Mouse (Mus musculus) E14TG2a.4 (cell line): Measurements from ENCODE around the gene Magohb.

Experiments
- H3K27me3 ChIP-seq: 2 replicates; pipeline ENCODE4 v1.6.1; 2014; ENCODE audit warnings: low read length, control low read depth; ENCODE audit not compliant: insufficient read depth
- H3K36me3 ChIP-seq: 2 replicates; pipeline ENCODE4 v1.6.1; 2014; ENCODE audit warnings: low read length, control low read depth; ENCODE audit not compliant: insufficient read depth
- H3K4me1 ChIP-seq: replicated peaks from 2 replicates; pipeline ENCODE4 v1.6.1; 2014; ENCODE audit warnings: low read depth, low read length, control low read depth
- H3K4me3 ChIP-seq: replicated peaks from 2 replicates; pipeline ENCODE4 v1.5.1; 2014; ENCODE audit warnings: mild to moderate bottlenecking, low read length
- H3K9me3 ChIP-seq: 2 replicates; pipeline ENCODE4 v1.6.1; 2014; ENCODE audit warnings: low read length, control low read depth
- CTCF ChIP-seq: conservative IDR thresholded peaks from 2 replicates; pipeline ENCODE4 v1.5.1; 2014; ENCODE audit warnings: low read length
- NANOG ChIP-seq: IDR thresholded peaks from 2 replicates; pipeline ENCODE4 v1.6.1; 2014; ENCODE audit warnings: borderline replicate concordance, low read length, mixed read lengths
- POU5F1 ChIP-seq: IDR thresholded peaks from 2 replicates; pipeline ENCODE4 v1.6.1; 2014; ENCODE audit warnings: low read length, borderline replicate concordance

Magohb gene

GRCm38 (mm10) chr6:131270312-131270711, 22.7 kb downstream of the Magohb start:
- no peaks in the 10 kb centered on the region for H3K27me3 ChIP-seq
- no peak for TF ChIP-seq POU5F1
- no peaks in the 10 kb centered on the region for H3K9me3 ChIP-seq
- no peaks in the 10 kb centered on the region for H3K36me3 ChIP-seq
- no peak overlapping the region for H3K4me3 ChIP-seq
- no peaks in the 10 kb centered on the region for H3K4me1 ChIP-seq

GRCm38 (mm10) chr6:131269599-131269998, 23.4 kb downstream of the Magohb start:
- H3K36me3 ChIP-seq, result no peaks in the 10 kb centered on the region
- H3K4me3 ChIP-seq, result no peak overlapping the region
- no peak for TF ChIP-seq NANOG
- H3K4me1 ChIP-seq, result no peaks in the 10 kb centered on the region
- H3K27me3 ChIP-seq, result no peaks in the 10 kb centered on the region
- H3K9me3 ChIP-seq, result no peaks in the 10 kb centered on the region

DNA sequence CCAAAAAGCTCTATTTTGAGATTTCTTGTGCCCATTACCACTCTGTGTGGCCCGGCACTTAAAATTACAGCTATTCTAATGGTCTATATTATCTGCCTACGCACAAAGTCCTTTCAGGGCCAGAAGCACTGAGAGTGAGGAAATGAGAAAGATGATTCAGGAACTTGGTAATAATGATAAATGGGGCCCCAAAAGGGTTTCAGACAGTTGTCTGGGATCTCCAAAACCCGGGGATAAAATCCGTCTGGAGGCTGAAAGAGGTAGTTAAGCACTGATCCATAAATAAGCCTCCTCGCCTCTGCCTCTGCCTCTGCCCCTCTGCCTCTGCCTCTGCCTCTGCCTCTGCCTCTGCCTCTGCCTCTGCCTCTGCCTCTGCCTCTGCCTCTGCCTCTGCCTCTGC, 28.9 kb downstream of the Magohb start:
- no peak overlapping the region for H3K4me3 ChIP-seq
- no peaks in the 10 kb centered on the region for H3K9me3 ChIP-seq
- no peaks in the 10 kb centered on the region for H3K27me3 ChIP-seq
- no peak for TF ChIP-seq NANOG
- H3K36me3 ChIP-seq, result no peaks in the 10 kb centered on the region
- no peaks in the 10 kb centered on the region for H3K4me1 ChIP-seq

- TF ChIP-seq NANOG (no peak), POU5F1 (no peak), CTCF (no peak)
- no peaks in the 10 kb centered on the region for H3K4me1 ChIP-seq
- no peaks in the 10 kb centered on the region for H3K9me3 ChIP-seq
- H3K36me3 ChIP-seq, result no peaks in the 10 kb centered on the region
- no peaks in the 10 kb centered on the region for H3K27me3 ChIP-seq
- H3K4me3 ChIP-seq, result no peak overlapping the region
Observed at GRCm38 (mm10) chr6:131262778-131263177, 30.3 kb downstream of the Magohb start.

DNA sequence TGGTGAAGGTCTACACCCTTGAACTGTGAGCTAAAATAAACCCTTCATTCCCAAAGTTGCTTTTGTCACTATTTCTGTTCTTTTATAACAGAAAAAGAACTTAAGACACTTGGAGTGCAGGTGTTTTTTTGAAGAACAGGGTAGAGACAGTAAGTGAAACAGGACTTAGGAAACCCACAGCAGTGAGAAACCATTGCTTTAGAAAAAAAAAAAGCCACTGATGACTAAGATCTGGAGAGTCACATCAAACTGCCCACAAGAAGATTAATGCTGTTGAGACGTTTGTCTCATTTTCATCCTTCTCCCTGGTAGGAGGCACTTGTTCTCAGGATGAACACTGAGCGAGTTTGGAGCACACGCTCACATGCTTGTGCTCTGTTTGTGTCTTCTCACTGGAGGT, 31.0 kb downstream of the Magohb start:
- Histone ChIP-seq H3K4me3 (no peak overlapping the region), H3K9me3 (no peaks in the 10 kb centered on the region), H3K27me3 (no peaks in the 10 kb centered on the region), H3K36me3 (no peaks in the 10 kb centered on the region), H3K4me1 (no peaks in the 10 kb centered on the region)
- TF ChIP-seq CTCF, result no peak
- TF ChIP-seq POU5F1, result no peak
- no peak for TF ChIP-seq NANOG

GRCm38 (mm10) chr6:131247206-131247605, 45.8 kb downstream of the Magohb start, which contains the start of gene Klra2:
Klra2 (minus strand) TSS chr6:131247362.
- Histone ChIP-seq H3K4me1 (no peaks in the 10 kb centered on the region), H3K27me3 (no peaks in the 10 kb centered on the region), H3K4me3 (no peak within 1 kb of the TSS), H3K36me3 (no peaks in the 10 kb centered on the region), H3K9me3 (no peaks in the 10 kb centered on the region)
- TF ChIP-seq NANOG (no peak), CTCF (no peak), POU5F1 (no peak)

GRCm38 (mm10) chr6:131245081-131245480, 48.0 kb downstream of the Magohb start:
- TF ChIP-seq NANOG (no peak), POU5F1 (no peak), CTCF (no peak)
- H3K27me3 ChIP-seq, result no peaks in the 10 kb centered on the region
- no peaks in the 10 kb centered on the region for H3K9me3 ChIP-seq

More at GRCm38 (mm10) chr6:131245081-131245480, 48.0 kb downstream of the Magohb start:
- Histone ChIP-seq H3K36me3 (no peaks in the 10 kb centered on the region), H3K4me3 (no peak overlapping the region), H3K4me1 (no peaks in the 10 kb centered on the region)
